Mouse (Mus musculus) hindbrain, embryonic 16.5 days (tissue): Measurements from ENCODE around the gene Olfr631. TPM values are rescaled to one million over a fixed set of nuclear protein-coding genes. Genes with fewer than 3 reads are reported as not detected.
"Not testable (repeated sequence)": the region's sequence is repeated elsewhere in the genome, so short reads cannot be mapped to it uniquely, and the experiment has no call there.

Experiments
- ATAC-seq: fragments of 200-750 bp; cut with Nextera tagmentation; 2 replicates; pipeline ENCODE4 v1.8.0; 2017; ENCODE audit warnings: moderate TSS enrichment, moderate library complexity
- H3K27ac ChIP-seq: fragments of 300-500 bp; sonication (generic); 2 replicates; pipeline ENCODE4 v1.5.1; 2014; ENCODE audit warnings: low read depth, mild to moderate bottlenecking, control low read depth, low read length, moderate library complexity
- H3K27me3 ChIP-seq: fragments of 300-500 bp; sonication (generic); replicated peaks from 2 replicates; pipeline ENCODE4 v1.6.1; 2014; ENCODE audit warnings: low read length; ENCODE audit not compliant: control insufficient read depth, insufficient read depth
- H3K36me3 ChIP-seq: fragments of 300-500 bp; sonication (generic); 2 replicates; pipeline ENCODE4 v1.6.1; 2014; ENCODE audit warnings: mild to moderate bottlenecking, low read length, moderate library complexity, mixed read lengths; ENCODE audit not compliant: control insufficient read depth, insufficient read depth
- H3K4me1 ChIP-seq: fragments of 300-500 bp; sonication (generic); 2 replicates; pipeline ENCODE4 v1.6.1; 2014; ENCODE audit warnings: low read depth, low read length; ENCODE audit not compliant: control insufficient read depth, insufficient read depth
- H3K4me2 ChIP-seq: fragments of 300-500 bp; sonication (generic); 2 replicates; pipeline ENCODE4 v1.6.1; 2014; ENCODE audit warnings: mild to moderate bottlenecking, low read length, control low read depth, moderate library complexity
- H3K4me3 ChIP-seq: fragments of 300-500 bp; sonication (generic); 2 replicates; pipeline ENCODE4 v1.5.1; 2014; ENCODE audit warnings: mild to moderate bottlenecking, low read length, control low read depth, moderate library complexity
- H3K9ac ChIP-seq: fragments of 300-500 bp; sonication (generic); 2 replicates; pipeline ENCODE4 v1.6.1; 2014; ENCODE audit warnings: low read depth, mild to moderate bottlenecking, control low read depth, low read length, moderate library complexity
- H3K9me3 ChIP-seq: fragments of 300-500 bp; sonication (generic); 2 replicates; pipeline ENCODE4 v1.6.1; 2014; ENCODE audit warnings: mild to moderate bottlenecking, low read length, moderate library complexity; ENCODE audit not compliant: control insufficient read depth
- WGBS: fragments of 180-500 bp; shearing (Covaris S2); extraction: QIAGEN DNeasy Blood & Tissue Kit; methylation state at CpG from one replicate; pipeline ENCODE4 v1.1.7; 2014; 5-methylcytosine and 5-hydroxymethylcytosine counted together
- polyA plus RNA-seq: library from polyadenylated mRNA; unstranded; fragments of >200 nt; fragmentation: Nextera tagmentation; extraction: Ambion mirVana; gene quantifications from 2 replicates; pipeline ENCODE4 v1.2.1, GENCODE M21; 2015

Gene Olfr631
- polyA plus RNA-seq, 1 experiment from 2014 or later: not detected

- not testable (repeated sequence) for H3K4me2 ChIP-seq, H3K9me3 ChIP-seq, H3K36me3 ChIP-seq, H3K27ac ChIP-seq, H3K9ac ChIP-seq, H3K27me3 ChIP-seq, ATAC-seq, H3K4me1 ChIP-seq, H3K4me3 ChIP-seq
- WGBS: 97% methylated on average over 22 of the region's 22 CpGs
Observed at GRCm38 (mm10) chr7:103966873-103967272, 38.2 kb downstream of the Olfr631 start.

GRCm38 (mm10) chr7:103970852-103971251 lies 42.2 kb downstream of the Olfr631 start, which contains the start of gene Olfr635:
Gene Olfr635 (plus strand): TSS chr7:103971152.
- no peaks in the 10 kb centered on the region for H3K9me3 ChIP-seq
- H3K27ac ChIP-seq: no peak within 1 kb of the TSS
- H3K9ac ChIP-seq: no peak within 1 kb of the TSS
- no peak for ATAC-seq
- no peaks in the 10 kb centered on the region for H3K4me1 ChIP-seq
- H3K4me3 ChIP-seq: no peak within 1 kb of the TSS
- H3K27me3 ChIP-seq: no peaks in the 10 kb centered on the region
- H3K4me2 ChIP-seq: no peak within 1 kb of the TSS
- no peaks in the 10 kb centered on the region for H3K36me3 ChIP-seq
- 82% methylated on average over 1 of the region's 1 CpGs for WGBS

- 67% methylated on average over 1 of the region's 1 CpGs for WGBS
- Histone ChIP-seq H3K9ac (no peak overlapping the region), H3K9me3 (no peaks in the 10 kb centered on the region)
Observed at GRCm38 (mm10) chr7:103971782-103972181, 43.2 kb downstream of the Olfr631 start.

More at GRCm38 (mm10) chr7:103971782-103972181, 43.2 kb downstream of the Olfr631 start:
- Histone ChIP-seq H3K4me1 (no peaks in the 10 kb centered on the region), H3K27me3 (no peaks in the 10 kb centered on the region), H3K36me3 (no peaks in the 10 kb centered on the region), H3K4me3 (no peak overlapping the region), H3K27ac (no peak overlapping the region), H3K4me2 (no peak overlapping the region)
- no peak for ATAC-seq

Other genes starting within 250 kb of the Olfr631 start
- not detected in 2 replicates for gene Olfr625-ps1, start 246.1 kb upstream of the Olfr631 start, polyA plus RNA-seq
- gene Olfr243, start 214.2 kb upstream of the Olfr631 start, polyA plus RNA-seq: not detected in 2 replicates
- not detected in 2 replicates for gene Olfr628, start 198.5 kb upstream of the Olfr631 start, polyA plus RNA-seq
- gene Olfr629, start 183.9 kb upstream of the Olfr631 start, polyA plus RNA-seq: not detected in 2 replicates
- gene Olfr630, start 171.5 kb upstream of the Olfr631 start, polyA plus RNA-seq: not detected in 2 replicates
- not detected in 2 replicates for gene Olfr69, start 157.2 kb upstream of the Olfr631 start, polyA plus RNA-seq
- not detected in 2 replicates for gene Olfr68, start 149.1 kb upstream of the Olfr631 start, polyA plus RNA-seq
- not detected in 2 replicates for gene Olfr67, start 137.0 kb upstream of the Olfr631 start, polyA plus RNA-seq
- 1,299 and 1,681 TPM in 2 replicates for gene Hbb-bt, start 114.8 kb upstream of the Olfr631 start, polyA plus RNA-seq
- 4,904 and 5,594 TPM in 2 replicates for gene Hbb-bs, start 100.7 kb upstream of the Olfr631 start, polyA plus RNA-seq
- not detected in 2 replicates for gene Hbb-bh2, start 88.3 kb upstream of the Olfr631 start, polyA plus RNA-seq
- gene Hbb-bh1, start 85.7 kb upstream of the Olfr631 start, polyA plus RNA-seq: 0.37 TPM in 1 of 2 replicates, not detected in the other
- 13.4 and 35.4 TPM in 2 replicates for gene Hbb-y, start 75.6 kb upstream of the Olfr631 start, polyA plus RNA-seq
- not detected in 2 replicates for gene Olfr66, start 42.6 kb upstream of the Olfr631 start, polyA plus RNA-seq
- not detected in 2 replicates for gene Olfr64, start 34.3 kb upstream of the Olfr631 start, polyA plus RNA-seq
- gene Olfr65, start 25.3 kb upstream of the Olfr631 start, polyA plus RNA-seq: not detected in 2 replicates
- not detected in 2 replicates for gene Olfr632, start 5.5 kb downstream of the Olfr631 start, polyA plus RNA-seq
- not detected in 2 replicates for gene Olfr633, start 15.6 kb downstream of the Olfr631 start, polyA plus RNA-seq
- gene Olfr635, start 42.3 kb downstream of the Olfr631 start, polyA plus RNA-seq: not detected in 2 replicates
- gene Olfr638, start 69.9 kb downstream of the Olfr631 start, polyA plus RNA-seq: not detected in 2 replicates
- 0.03 TPM in 1 of 2 replicates, not detected in the other for gene Olfr639, start 88.5 kb downstream of the Olfr631 start, polyA plus RNA-seq
- not detected in 2 replicates for gene Olfr640, start 96.7 kb downstream of the Olfr631 start, polyA plus RNA-seq
- not detected in 2 replicates for gene Olfr641, start 106.6 kb downstream of the Olfr631 start, polyA plus RNA-seq
- gene Olfr642, start 123.8 kb downstream of the Olfr631 start, polyA plus RNA-seq: not detected in 2 replicates
- gene 4930516K23Rik, start 132.6 kb downstream of the Olfr631 start, polyA plus RNA-seq: not detected in 2 replicates
- not detected in 2 replicates for gene Olfr644, start 143.0 kb downstream of the Olfr631 start, polyA plus RNA-seq
- gene Olfr645, start 156.6 kb downstream of the Olfr631 start, polyA plus RNA-seq: not detected in 2 replicates
- not detected in 2 replicates for gene Olfr646, start 176.0 kb downstream of the Olfr631 start, polyA plus RNA-seq
- gene Ubqln5, start 201.0 kb downstream of the Olfr631 start, polyA plus RNA-seq: not detected in 2 replicates
- not detected in 2 replicates for gene Olfr643, start 208.6 kb downstream of the Olfr631 start, polyA plus RNA-seq
- not detected in 2 replicates for gene Ubqln3, start 214.5 kb downstream of the Olfr631 start, polyA plus RNA-seq
- gene Ubqlnl, start 221.7 kb downstream of the Olfr631 start, polyA plus RNA-seq: not detected in 2 replicates
- not detected in 2 replicates for gene Olfm5, start 236.0 kb downstream of the Olfr631 start, polyA plus RNA-seq